Mouse (Mus musculus) spleen, adult 18-20 months (tissue): ENCODE results near the gene Eef1a1.
"Not testable (repeated sequence)": the region's sequence is repeated elsewhere in the genome, so short reads cannot be mapped to it uniquely, and the experiment has no call there.

ENCODE experiments used
- DNase-seq, 2 experiments: peaks; one replicate each; pipeline ENCODE4 v3.0.0; 2022; ENCODE audit warnings: mixed read lengths in 2 of 2

Eef1a1 gene

GRCm38 (mm10) chr9:78488890-78489420 lies at the start of gene Eef1a1:
Eef1a1 (minus strand) TSS chr9:78489151.
- DNase-seq = peak; percentile 54 to 61

GRCm38 (mm10) chr9:78538421-78538820 lies 49.5 kb upstream of the Eef1a1 start:
- DNase-seq = no peak

GRCm38 (mm10) chr9:78537154-78537873 lies 48.4 kb upstream of the Eef1a1 start:
- no peak for DNase-seq

GRCm38 (mm10) chr9:78534606-78535005 lies 45.7 kb upstream of the Eef1a1 start:
- no peak for DNase-seq

- peak; percentile 37 to 38 for DNase-seq
Observed at GRCm38 (mm10) chr9:78533296-78533935, 44.5 kb upstream of the Eef1a1 start.

- DNase-seq = no peak
Observed at GRCm38 (mm10) chr9:78532341-78532819, 43.4 kb upstream of the Eef1a1 start.

- DNase-seq = no peak
Observed at GRCm38 (mm10) chr9:78531816-78532215, 42.9 kb upstream of the Eef1a1 start.

DNA sequence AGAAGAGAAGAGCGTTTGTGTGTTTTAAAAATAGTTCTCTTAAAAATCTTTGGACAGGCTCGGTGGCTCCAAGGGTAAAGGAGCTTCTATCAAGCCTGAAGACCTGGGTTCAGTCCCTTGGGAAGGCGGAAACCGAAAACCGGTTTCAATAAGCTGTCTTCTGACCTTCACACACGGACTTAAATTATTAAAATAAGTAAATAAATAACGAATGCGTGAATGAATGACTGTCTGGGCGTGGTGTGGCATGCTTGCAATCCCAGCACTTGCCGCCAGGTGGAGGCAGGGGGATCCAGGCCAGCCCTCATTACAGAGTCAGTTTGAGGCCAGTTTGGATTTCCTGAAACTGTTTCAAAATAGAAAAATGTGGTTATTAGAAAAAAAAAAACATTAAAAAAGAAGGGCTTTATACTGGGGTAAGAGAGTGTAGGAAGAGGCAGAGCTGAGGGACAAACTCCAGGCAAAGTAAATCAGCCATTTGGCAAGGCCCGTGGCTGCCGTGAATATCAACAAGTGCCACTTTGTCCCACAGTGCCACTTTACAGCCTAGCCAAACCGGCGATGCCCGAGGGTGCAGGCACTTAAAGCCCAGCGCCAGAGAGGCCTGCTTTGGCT lies 38.9 kb upstream of the Eef1a1 start:
- DNase-seq = peak; percentile 60 to 83

DNA sequence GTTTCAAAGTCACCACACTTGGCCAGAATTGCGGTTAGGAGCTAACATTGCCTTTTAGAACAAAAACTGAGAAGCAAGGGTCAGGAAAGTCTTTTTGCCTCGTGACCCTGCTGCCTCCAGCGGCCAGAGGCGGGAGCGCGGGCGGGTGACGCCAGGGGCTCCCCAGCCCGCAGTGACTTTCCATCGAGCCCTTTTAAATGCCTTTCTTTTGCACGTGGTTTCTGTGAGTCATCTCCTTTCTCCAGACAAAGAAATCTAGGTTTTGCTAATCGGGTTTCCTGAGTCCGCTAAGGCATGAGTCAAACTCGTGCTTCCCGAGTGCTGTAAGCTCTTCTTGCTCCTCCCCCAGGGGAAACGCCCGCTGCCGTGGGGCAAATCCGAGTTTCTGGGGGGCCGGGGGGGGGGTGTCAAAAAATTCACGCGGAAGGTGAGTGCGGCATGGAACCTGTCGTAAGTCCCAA lies 38.4 kb upstream of the Eef1a1 start:
- peak; percentile 45 to 77 for DNase-seq

DNA sequence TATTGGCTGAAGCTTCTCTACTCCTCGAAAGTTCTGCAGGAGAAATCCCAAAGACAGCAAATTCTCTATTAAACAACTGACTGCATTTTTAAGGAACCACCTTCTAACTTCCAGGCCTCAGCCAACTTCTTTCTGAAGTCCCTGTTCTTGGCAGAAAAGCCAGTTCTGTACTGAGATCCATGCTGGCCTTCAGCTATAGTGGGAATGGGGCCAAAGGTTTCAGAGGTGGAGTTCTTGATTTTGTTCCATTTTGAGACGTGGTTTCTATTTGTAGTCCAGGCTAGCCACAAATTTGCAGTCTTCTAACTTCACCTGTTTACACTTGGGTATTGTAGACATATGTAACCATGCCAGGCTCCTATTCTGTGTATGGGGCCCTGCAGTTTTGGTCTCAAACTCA lies 37.3 kb upstream of the Eef1a1 start:
- no peak for DNase-seq

DNA sequence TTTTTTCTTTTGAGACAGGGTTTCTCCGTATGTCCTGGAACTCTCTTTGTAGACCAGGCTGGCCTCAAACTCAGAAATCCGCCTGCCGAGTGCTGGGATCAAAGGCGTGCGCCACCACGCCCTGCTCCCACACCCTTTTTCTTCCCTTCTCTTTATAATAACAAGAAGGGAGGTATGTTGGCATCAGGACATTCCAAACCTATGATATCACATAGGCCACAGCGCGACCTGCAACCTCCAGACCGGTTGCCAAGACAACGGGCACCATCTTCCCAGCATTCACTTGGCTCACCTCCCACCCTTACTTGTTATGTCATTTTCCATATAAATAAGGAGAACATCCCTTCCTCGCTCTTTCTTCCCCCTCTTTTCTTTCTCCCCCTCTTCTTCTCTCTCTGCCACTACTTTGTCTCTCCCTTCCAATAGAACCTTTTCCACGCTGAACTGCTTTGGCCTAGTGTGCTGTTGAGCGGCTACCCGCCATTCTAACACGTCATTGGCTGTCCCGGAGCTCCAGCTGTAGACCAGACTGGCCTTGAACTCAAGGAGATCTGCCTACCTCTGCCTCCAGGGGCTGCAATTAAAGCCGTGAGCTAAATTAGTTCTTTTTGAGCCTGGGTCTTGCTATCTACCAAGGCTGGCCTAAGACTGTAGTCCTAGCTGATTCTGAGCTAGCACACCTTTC lies 36.6 kb upstream of the Eef1a1 start:
- DNase-seq = no peak

GRCm38 (mm10) chr9:78521689-78522088 lies 32.7 kb upstream of the Eef1a1 start:
- peak; percentile 18 to 46 for DNase-seq

DNA sequence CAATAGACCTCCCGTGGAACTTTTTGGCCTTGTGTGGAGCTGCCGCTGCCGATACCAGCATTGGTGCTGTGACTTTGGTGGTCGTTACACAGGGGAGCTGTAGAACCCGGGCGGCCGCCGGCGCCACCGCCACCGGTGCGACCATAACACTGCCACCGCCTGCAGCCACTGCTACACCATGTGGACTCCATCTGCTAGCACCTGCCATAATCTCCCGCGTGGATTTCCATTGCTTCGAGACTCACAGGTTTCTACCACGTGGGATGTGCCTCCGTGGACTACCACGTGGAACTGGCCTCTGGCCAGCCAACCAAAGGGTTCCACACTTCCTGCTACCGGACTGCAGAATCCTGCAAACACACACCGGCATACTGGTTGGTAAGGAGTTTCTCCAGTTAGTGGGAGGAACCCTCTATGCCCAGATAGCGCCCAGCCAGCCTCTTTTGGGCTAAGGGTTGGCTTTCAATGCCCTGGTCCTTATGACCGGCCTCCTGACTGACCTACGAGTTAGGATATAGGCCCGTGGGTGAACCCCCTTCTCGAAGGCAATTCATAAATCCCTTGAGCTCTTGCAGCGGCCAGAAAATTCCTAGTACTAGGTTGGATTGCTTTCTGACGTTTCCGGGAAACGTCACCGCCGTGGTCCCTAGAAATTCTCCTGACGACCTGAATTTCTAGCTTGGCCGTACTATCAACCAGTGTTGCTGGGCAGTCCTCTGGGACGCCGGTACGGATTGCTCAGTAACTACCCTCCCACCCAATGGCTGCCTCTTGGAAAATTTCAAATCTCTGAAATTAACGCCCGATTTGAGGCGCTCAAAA lies 32.0 kb upstream of the Eef1a1 start:
- DNase-seq = peak in 1 of 2 experiments; percentile 20

DNA sequence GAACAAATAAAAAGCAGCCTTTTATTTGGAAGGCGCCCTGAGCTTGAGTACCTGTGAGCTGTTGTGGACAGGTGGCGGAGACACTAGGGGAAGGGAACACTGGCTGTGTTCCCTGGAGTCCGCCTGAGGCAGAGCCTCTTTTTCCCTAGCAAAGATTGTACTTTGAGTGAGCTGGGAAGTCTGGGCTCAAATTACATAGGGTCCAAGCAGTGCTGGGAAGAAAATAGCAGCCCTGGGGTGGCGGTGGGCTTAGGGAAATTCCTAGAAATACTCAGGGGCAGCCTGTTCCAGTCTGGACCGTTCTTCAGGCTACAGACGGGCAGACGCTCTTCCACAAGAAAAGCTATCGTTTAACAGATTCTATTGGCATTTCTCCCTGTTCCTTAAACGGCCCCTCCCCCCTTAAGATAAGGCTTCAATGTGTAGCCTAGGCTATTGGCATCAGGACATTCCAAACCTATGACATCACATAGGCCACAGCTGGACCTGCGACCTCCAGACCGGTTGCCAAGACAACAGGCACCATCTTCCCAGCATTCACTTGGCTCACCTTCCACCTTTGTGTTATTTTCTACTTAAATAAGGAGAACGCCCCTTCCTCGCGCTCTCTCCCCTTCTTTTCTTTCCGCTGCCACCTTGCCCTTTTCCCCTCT lies 31.3 kb upstream of the Eef1a1 start:
- DNase-seq = no peak

DNA sequence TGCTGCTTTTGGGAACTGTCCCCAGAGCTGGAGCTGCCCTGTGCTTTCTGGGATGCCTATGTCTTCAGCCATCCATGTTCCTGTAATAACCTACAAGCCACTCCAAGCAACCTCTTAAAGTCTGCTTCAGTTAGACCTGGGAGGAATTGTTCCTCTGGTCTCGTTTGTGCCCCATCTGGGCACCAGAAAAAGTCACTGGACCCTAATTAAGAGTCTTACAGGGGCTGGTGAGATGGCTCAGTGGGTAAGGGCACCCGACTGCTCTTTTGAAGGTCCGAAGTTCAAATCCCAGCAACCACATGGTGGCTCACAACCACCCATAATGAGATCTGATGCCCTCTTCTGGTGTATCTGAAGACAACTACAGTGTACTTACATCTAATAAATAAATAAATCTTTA lies 28.3 kb upstream of the Eef1a1 start:
- DNase-seq = not testable (repeated sequence)

DNA sequence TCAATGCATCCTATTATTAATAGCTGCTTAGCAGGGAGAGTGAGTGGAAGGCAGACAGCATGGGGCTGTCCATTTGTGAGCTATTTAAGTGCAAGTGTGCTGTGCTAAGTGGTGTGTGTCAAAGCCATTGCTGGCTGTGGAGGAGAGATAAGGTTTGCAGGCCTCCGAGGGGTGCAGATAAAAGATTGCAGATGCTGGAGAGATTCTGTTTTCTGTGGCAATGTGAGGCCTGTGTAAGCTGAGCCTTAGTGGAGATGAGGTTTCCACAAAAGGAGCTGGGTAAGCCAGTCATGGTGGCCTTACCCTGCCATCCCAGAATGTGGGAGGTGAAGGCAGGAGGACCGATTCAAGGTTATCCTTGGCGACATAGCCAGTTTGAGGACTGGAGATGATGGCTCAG lies 27.2 kb upstream of the Eef1a1 start:
- DNase-seq = no peak

GRCm38 (mm10) chr9:78514681-78515080 lies 25.7 kb upstream of the Eef1a1 start:
- DNase-seq = no peak

GRCm38 (mm10) chr9:78513776-78514500 lies 25.0 kb upstream of the Eef1a1 start:
- DNase-seq = no peak

DNA sequence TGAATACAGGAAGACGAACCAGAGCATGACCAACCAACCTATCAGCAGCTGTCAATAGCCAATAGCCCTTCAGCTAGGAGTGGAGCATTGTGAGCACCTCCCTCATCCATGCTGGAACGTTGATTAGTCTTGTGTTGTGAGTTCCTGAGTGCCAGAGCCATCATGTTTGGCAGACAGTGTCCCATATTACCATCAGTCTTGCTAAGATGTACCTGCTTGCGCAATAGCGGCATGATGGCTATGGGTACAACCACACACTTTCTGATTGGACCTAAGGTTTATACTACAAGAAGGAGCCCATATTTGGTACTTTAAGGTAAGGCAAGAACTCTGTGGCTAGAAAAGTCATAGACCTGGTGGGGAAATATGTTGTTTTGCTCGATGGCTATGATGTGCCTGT lies 22.8 kb upstream of the Eef1a1 start:
- no peak for DNase-seq

DNA sequence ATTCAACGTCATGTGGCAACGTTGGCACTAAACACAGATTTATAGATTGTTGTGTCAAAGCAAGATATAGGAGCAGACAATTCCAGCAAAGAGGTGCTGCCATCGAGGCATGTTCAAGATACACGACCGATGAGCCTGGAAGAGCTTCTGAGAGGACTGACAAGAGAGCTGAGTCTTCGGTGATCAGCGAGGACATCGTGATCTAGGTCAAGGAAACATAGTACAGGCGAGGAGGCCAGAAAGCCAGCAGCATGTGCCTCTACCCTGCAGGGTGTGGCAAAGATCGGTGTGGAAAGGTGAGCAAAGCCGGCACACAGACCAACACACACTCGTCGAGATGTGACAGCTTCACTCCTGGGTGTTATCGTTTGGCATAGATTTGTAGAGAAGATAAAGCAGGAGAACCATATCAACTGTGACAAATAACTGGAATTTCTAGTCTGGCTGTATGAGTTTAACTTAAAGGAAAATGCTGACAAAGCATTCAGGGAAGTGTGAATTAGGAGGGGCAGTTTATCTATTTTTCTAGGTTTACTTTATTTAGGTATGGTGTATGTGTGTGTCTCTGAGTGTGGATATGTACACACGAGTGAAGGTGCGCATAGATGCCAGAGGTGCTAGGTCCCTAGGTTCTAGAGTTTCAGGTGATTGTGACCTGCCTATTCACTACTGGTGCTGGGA lies 19.3 kb upstream of the Eef1a1 start:
- no peak for DNase-seq
